Mouse (Mus musculus): Measurements from ENCODE around the gene Ccdc30.

DNA sequence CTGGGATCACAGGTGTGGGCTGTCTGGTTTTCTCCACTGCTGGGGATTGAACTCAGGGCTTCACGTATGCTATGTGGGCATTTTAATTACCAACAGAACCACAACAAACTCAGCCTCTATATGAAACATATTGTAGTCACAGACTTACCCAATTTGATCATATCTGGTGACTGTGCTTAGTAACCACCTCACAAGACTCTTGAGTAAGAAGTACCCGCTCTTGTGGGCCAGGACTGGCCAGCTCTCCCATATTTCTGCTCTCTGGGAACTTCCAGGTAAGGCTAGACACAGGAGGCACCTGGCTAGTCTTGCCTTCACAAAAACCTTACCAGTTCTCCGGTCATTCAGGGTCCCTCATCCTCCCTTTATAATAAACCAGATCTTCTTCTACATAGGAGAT lies 47.1 kb upstream of the Ccdc30 start:
- TF ChIP-seq EP300 (optimal IDR thresholded peaks at IDR 0.05) (no peak), CTCF (IDR thresholded peaks at IDR 0.05; ENCODE audit: low read depth) (no peak)

Measured in stomach, postnatal 0 days (tissue).